Mouse (Mus musculus): ENCODE data around the gene Hmgxb4.
"Not testable (repeated sequence)": the region's sequence is repeated elsewhere in the genome, so short reads cannot be mapped to it uniquely, and the experiment has no call there.

The Hmgxb4 gene
- long read RNA-seq, experiment 1, partial matches to known transcripts = 4 of 11 reads
- long read RNA-seq, experiment 1, other reads (novel, unspliced or antisense) = 4 of 11 reads
- long read RNA-seq, experiment 2, partial matches to known transcripts = 7 of 15 reads
- long read RNA-seq, experiment 2, other reads (novel, unspliced or antisense) = 8 of 15 reads

GRCm38 (mm10) chr8:74993081-74993474, at the start of gene Hmgxb4:
Gene Hmgxb4, plus strand, starts transcription at chr8:74993356.
- intact Hi-C loops (cut with DNase I) = loop anchor here (5.0 kb wide), 1 partner anchor 114 kb away; the partner anchor contains the start of gene Mcm5

GRCm38 (mm10) chr8:74949445-74949844, 43.7 kb upstream of the Hmgxb4 start:
- intact Hi-C loops (cut with DNase I) = no loop called here

GRCm38 (mm10) chr8:74963983-74964382, 29.2 kb upstream of the Hmgxb4 start:
- intact Hi-C loops (cut with DNase I) = no loop called here

- intact Hi-C loops (cut with DNase I) = not testable (repeated sequence)
Measured at GRCm38 (mm10) chr8:74970286-74970685, 22.9 kb upstream of the Hmgxb4 start.

- intact Hi-C loops (cut with DNase I) = no loop called here
Measured at GRCm38 (mm10) chr8:74971636-74972035, 21.5 kb upstream of the Hmgxb4 start.

GRCm38 (mm10) chr8:74972322-74972883, 20.8 kb upstream of the Hmgxb4 start:
- intact Hi-C loops (cut with DNase I) = no loop called here

- intact Hi-C loops (cut with DNase I) = no loop called here
Measured at GRCm38 (mm10) chr8:74973121-74973869, 19.9 kb upstream of the Hmgxb4 start.

- intact Hi-C loops (cut with DNase I) = no loop called here
Measured at GRCm38 (mm10) chr8:74973904-74974303, 19.3 kb upstream of the Hmgxb4 start.

- intact Hi-C loops (cut with DNase I) = no loop called here
Measured at GRCm38 (mm10) chr8:74977427-74977826, 15.7 kb upstream of the Hmgxb4 start.

- intact Hi-C loops (cut with DNase I) = no loop called here
Measured at GRCm38 (mm10) chr8:74980060-74980710, 13.0 kb upstream of the Hmgxb4 start.

GRCm38 (mm10) chr8:74980711-74981062, 12.5 kb upstream of the Hmgxb4 start:
- intact Hi-C loops (cut with DNase I) = no loop called here

- intact Hi-C loops (cut with DNase I) = no loop called here
Measured at GRCm38 (mm10) chr8:74981809-74982208, 11.3 kb upstream of the Hmgxb4 start.

- intact Hi-C loops (cut with DNase I) = no loop called here
Measured at GRCm38 (mm10) chr8:74987436-74987835, 5.7 kb upstream of the Hmgxb4 start.

GRCm38 (mm10) chr8:74990021-74990420, 3.1 kb upstream of the Hmgxb4 start:
- intact Hi-C loops (cut with DNase I) = loop anchor here (5.0 kb wide), 1 partner anchor 117 kb away; the partner anchor contains the start of gene Mcm5

GRCm38 (mm10) chr8:74993475-74994451, 607 bp downstream of the Hmgxb4 start:
- intact Hi-C loops (cut with DNase I) = loop anchor here (5.0 kb wide), 1 partner anchor 114 kb away; the partner anchor contains the start of gene Mcm5

GRCm38 (mm10) chr8:74994540-74994939, 1.4 kb downstream of the Hmgxb4 start:
- intact Hi-C loops (cut with DNase I) = loop anchor here (5.0 kb wide), 1 partner anchor 113 kb away; the partner anchor contains the start of gene Mcm5

GRCm38 (mm10) chr8:75000431-75000830, 7.3 kb downstream of the Hmgxb4 start:
- intact Hi-C loops (cut with DNase I) = no loop called here

- intact Hi-C loops (cut with DNase I) = no loop called here
Measured at GRCm38 (mm10) chr8:75008826-75009225, 15.7 kb downstream of the Hmgxb4 start.

GRCm38 (mm10) chr8:75013557-75013956, 20.4 kb downstream of the Hmgxb4 start:
- intact Hi-C loops (cut with DNase I) = no loop called here

- intact Hi-C loops (cut with DNase I) = no loop called here
Measured at GRCm38 (mm10) chr8:75013964-75014363, 20.8 kb downstream of the Hmgxb4 start.

- intact Hi-C loops (cut with DNase I) = no loop called here
Measured at GRCm38 (mm10) chr8:75015981-75016380, 22.8 kb downstream of the Hmgxb4 start.
